Mouse (Mus musculus): ENCODE results near the gene Pp2d1.

- TF ChIP-seq CHD2 (IDR thresholded peaks at IDR 0.05; ENCODE audit: low read depth, low read length): no peak
- TF ChIP-seq ZNF384 (IDR thresholded peaks at IDR 0.05; ENCODE audit: low read depth, low read length): no peak
- no peak for TF ChIP-seq HCFC1 (IDR thresholded peaks at IDR 0.05; ENCODE audit: borderline replicate concordance, insufficient read depth, low read length)
Observed at GRCm38 (mm10) chr17:53528034-53528433, 11.2 kb downstream of the Pp2d1 start.

All from ES-E14 (cell line).